Mouse (Mus musculus) ovary, postnatal 14 days (tissue): ENCODE data around the gene Fut2.
A peak's percentile ranks its signal among the peaks of the same experiment; 100 is the strongest.
"Not testable (repeated sequence)": the region's sequence is repeated elsewhere in the genome, so short reads cannot be mapped to it uniquely, and the experiment has no call there.

Experiments used
- DNase-seq: peaks from one replicate; pipeline ENCODE4 v3.0.0; 2022; ENCODE audit warnings: low spot score

Gene Fut2

DNA sequence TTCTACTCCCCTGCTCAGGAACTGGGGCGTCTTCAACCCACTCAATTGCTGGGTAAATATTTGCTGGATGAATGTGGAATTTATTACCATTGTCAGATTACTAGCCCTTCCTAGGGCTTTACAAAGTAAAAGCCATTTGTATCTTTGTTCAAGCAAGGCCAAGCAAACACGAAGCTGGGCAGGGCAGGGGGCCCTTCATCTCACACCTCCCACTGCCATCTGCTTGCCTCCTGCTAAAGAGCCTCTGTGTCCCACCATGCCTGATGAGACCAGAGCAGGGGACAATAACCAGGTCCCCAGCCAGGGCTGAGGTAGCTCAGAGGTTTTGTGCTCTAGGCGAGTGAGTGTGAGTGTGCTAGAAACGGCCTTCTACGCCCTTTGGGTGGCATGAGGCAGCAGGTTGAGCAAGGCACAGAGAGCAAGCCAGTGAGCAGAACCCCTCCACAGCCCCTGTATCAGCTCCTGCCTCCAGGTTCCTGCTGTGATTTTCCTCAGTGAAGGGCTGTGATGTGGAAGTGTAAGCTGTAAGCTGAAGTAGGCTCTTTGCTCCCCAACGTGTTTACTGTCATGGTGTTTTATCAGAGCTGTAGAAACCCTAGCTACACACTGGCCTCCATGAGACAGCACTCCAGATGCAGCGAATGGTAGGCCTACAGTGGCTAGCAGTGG is 11.6 kb upstream of the Fut2 start:
- no peak for DNase-seq

DNA sequence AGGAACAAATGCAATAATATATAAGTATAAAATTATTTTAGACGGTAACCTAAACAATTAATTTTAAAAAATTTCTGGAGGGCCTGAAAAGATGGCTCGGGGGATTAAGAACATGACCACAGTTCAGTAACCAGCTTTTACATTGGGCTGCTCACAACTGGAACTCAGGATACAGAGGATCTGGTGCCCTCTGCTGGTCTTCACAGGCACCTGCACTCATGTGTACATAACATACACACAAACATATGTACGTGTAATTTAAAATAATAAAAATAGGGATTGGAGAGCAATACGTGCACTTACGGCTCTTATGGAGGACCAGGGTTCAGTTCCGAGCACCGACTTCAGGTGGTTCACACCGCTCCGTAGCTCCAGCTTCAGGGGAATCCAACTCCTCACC is 2.7 kb upstream of the Fut2 start:
- no peak for DNase-seq

DNA sequence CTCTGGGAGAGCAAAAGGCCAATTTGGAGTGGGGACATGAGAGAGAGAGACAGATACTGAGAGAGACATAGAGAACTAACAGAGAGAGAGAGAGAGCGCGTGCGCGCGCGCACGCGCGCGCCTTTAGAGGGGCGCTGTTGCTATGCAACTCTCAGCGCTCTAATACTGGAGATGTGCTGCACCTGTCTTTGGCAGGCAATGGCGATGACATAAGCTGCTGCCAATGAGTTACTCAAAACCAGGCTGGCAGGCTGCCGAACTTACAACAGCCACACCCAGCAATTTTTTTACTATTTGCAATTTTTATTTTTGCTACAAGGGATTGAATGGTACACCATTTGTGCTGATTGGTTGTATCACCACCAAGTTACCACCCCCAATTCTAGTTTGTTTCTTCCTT is 1.6 kb upstream of the Fut2 start:
- no peak for DNase-seq

DNA sequence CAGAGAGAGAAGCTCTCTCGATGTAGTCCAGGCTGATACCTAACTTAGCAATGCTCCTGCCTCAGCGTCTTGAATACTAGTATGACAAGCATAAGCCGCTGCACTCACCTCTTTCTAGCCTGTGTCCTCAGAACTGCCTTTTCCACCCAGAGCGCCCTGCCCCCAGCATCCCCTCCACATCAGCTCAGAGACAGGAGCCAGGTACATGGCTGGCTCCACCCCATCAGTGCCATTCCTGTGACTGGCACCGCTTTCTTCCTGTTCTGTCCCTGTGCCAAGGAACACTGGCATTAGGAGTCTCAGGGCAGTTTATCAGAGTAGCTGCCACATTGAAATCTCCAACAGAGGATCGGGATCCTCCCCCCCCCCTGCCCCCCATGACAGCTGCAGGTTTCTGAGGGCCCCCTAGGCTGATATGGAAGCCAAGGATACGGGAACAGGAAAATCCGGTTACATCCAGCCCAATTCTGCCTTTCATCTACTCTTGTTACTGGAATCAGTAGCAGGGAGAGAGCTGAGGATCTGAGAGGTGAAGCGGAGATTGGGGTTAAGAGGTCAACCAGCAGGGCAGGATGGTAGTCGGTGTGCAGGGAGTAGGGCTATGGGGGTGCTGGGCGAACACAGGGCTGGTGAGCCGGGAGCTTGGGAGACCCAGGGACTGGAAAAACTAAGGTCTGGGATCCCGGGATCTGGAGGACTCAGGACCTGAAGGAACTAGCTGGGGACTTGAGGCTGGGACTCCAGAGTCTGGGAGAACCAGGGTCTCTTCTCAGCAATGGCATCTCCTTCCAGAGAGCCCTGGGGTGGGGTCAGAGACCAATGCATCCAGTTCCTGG is 673 bp downstream of the Fut2 start:
- DNase-seq: no peak

DNA sequence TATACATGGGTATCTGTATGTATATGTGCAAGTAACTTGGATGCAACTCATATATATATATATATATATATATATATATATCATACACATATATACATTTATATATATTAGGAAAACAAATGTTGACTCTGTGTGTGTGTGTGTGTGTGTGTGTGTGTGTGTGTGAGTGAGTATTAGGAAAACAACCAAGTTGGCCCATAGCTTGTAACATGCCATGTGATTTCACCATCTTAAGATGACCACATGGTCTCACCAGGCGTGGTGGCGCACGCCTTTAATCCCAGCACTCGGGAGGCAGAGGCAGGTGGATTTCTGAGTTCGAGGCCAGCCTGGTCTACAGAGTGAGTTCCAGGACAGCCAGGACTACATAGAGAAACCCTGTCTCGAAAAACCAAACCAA is 4.5 kb downstream of the Fut2 start:
- DNase-seq: not testable (repeated sequence)

DNA sequence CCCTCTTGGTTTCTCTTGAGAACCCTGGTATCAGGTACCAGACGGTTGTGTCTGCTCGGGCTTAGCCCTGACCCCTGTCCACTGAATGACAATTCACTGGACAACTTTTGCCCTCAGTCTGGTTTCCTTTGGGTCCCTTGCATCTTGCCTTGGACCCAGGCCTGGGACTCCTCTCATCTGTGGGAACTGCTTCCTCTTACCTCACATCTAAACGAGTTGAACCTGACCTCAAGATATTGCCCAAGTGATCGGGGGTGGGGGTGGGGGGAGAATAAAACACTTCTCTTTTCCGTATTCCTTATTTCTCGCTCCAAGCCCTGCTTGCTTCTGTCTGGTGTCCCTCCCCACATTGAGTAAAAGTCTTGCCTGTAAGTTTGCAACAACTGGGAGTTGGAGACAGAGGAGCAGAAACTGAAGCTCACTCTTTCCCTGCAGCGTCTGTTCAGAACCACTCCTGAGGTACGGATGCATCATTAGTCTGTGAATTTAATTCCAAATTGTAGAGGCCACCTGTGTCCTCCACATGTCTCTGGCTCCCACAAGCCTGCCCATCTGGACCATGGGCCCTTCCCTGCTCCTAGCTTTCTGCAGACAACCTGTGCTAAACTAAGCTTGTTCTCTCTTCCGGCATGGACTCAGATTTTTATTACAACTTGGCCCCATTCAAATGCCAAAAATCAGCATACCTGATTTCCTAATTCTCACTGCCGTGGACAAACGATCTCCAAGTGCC is 5.3 kb downstream of the Fut2 start:
- no peak for DNase-seq

DNA sequence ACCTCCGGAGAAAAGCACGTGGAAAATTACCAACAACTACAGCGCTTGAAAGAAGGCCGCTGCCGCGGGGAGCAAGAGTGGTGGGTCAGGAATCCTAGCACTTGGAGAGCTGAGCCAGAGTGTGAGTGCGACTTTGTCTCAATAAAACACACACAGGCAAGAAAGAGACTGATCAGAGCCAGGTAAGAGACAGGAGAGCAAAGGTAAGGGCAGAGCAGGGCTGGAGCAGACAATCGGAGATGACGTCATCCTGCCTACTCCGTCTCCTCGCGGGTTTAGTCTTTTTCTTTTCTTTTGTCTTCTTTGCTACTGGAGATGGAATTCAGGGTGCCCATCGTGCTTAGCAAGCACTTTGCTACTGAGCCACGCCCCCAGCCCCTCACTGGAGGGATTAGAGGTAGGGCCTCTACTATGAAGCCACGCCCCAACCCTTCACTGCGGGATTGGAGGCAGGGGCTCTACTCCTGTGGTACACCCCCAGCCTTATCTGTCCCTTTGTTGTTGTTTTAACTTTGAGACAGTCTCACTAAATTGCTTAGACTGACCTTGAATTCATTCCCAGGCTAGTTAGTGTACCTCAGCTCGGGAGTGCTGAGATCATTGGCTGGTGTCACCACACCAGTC is 11.7 kb downstream of the Fut2 start:
- DNase-seq: no peak

DNA sequence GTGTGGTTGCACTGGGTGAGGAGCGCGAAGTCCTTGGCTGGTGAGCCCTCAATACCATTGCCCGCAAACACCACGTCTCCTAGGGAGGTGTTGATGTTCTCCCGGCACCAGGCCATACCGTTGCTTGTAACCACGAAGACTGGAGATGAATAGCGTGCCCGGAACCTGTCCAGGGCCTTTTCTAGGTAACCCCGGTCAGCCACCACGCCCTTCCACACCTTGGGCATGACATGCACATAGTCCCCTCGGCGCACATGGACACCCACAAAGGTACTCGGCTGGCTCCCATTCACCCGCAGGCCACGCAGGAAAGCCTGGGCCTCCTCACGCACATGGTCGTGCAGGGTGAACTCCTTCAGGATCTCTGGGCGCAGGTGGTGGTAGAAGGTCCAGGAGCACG is 15.7 kb downstream of the Fut2 start:
- not testable (repeated sequence) for DNase-seq

DNA sequence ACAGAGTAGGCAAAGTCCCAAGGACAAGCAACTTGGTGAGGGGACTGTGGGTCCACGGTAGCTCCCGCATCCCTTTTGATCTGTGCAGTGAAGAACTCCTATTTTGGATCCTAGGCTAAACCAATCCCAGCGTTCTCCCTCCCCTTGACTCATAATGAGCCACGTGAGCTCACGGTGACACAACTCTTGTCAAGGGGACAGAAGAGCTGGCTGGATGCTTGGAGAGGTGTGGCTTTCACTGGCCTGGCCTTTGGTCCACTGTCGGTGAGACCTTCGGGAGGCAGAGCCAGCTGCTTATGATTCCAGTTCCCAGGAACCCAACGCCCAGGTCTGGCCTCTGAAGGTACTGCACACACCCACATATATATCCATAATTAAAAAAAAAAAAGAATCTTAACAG is 16.8 kb downstream of the Fut2 start:
- DNase-seq: no peak

DNA sequence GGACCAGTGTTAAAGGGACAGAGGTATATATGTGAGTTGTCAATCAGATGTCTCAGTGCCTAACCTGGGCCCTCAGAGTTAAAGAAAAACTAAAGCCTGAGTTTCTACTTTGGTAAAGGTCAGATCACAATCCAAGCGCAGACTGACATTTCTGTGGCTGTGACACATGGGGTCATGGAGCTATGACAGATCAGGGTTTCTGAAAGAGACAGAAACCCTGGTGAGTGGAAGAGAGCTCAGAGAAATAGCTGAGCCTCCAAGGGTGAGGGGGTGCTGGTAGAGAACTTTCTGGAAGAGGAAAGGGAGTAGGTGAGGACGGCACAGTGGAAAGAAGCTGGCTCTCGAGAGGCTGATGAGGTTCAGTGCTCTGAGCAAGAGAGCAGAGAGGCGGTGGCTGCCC is 19.5 kb downstream of the Fut2 start:
- no peak for DNase-seq

DNA sequence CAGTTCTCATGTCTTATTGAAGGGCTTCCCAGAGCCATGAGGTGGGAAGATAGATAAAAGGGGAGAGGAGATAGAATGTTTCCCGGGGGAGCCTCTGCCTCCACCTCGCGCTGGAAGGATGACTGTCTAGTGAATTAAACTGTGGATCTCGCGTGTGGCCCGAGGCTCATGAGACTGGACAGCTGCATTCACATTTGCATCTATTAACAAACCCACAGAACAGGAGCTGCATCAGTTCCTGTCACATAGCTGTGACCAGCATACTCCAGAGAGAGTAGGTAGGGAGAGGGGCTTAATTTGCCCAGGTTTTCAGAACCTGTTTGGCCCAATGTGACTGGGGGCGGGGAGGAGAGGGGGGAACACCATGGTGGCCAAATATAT is 20.6 kb downstream of the Fut2 start:
- DNase-seq: no peak

DNA sequence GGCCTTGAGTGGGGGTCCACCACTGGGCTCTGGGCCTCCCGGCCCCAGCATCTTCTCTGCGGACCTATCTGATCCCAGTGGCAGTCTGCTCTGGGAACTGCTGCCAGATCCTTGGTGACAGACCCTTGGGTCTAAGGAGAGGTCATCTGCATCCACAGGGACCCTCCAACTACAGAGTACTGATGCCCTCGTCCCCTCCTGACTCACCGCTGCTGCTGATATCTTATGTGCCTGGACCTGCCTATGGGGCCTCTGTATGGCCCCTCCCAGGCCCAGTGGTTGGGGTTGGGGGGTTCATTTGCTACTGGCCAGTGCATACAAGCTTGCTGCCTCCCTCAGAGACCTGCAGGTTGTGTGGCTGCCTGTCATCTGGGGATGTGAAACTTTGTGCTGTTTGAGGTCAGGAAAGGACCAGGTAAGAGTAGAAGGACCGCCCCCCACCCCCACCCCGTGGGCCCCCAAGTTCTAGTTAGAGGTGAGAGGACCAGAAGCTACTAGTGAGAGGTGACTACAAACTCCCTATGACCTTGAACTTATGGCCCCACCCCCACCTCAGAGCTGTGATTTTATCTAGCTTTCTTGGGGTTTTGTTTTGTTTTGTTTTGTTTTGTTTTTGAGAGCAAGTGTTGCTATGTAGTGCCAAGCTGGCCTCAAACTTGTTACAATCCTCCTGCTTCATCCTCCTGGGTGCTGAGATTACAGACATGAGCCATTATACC is 21.2 kb downstream of the Fut2 start:
- DNase-seq: no peak

DNA sequence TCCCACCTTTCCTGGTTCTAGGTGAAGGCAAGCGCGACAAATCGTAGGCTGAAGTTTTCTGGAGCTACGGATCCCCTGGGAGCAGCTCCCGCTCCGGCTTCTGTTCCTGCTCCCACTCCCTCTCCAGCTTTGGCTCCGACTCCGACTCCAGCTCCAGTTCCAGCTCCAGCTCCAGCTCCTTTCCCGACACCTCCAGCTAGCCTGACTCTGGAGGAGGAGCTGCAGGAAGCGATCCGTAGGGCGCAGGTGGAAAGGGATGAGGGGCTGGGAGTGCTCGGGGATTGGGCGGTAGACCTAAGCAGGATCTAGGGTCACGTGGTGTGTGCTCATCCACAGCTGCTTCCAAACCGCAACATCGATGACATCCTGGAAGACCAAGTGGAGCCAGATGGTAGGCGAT is 22.0 kb downstream of the Fut2 start:
- no peak for DNase-seq

DNA sequence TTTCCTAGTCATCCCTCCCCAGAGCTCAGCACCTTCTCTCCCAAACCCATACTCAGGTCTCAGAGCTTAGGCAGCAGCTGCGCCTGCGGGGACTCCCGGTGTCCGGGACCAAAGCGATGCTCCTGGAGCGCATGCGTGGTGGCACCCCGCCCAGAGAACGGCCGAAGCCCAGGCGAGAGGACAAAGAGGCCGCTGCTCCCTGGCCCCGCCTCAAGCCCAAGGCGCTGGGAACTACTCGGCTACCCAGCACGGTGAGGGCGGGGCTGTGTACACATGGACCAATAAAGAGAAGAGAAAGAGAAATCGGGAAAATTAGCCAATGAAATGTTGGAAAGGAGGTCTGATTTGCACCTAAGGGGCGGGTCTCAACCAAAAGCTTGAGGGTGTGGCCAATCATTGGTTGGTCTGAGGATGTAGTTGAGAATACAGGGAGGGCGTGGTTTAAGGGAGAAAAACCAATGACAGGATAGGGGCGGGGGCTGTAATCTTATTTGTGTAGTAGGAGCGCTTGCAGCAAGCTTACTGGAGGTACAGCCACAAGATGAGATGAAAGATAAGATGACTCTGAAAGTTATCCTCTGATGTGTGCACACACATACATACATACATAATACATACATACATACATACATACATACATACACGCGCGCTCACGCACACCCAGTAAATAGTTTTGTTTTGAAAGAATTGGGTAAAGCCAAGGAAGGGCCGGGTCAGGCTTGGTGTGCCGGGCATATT is 22.6 kb downstream of the Fut2 start:
- peak; percentile 90 for DNase-seq

DNA sequence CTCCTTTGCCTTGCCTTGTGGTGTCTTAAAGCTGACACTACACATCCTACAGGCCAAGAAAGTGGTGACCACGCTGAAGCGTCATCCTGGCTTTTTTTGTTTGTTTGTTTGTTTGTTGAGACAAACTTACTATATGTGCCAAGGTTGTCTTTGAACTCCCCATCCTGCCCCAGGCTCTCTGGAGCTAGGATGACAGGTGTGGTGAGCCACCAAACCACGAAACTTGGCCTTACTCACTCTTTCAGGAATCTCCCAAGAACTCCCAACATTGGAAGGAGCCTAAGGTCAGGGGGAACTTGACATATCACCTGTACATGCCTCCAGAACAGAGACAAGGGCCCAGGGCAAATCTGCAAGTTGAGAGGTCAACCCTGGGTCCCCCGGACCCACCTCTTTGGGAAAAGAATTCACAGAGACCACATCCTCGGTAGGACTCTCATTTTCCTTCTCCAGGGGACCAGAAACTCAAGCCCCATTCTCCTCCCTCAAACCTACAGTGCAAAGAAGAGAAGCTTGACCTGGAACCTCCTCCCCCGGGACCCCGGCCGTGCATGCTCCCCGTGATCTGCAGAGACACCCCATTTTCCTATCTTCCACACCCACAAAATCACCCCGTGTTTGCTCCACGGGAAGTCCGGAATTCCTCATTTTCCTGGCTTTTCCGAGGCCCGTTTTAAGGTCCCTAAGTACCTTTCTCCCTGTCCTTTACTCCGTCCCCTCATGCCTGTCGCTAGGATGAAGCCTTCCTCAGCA is 23.5 kb downstream of the Fut2 start:
- DNase-seq: no peak

DNA sequence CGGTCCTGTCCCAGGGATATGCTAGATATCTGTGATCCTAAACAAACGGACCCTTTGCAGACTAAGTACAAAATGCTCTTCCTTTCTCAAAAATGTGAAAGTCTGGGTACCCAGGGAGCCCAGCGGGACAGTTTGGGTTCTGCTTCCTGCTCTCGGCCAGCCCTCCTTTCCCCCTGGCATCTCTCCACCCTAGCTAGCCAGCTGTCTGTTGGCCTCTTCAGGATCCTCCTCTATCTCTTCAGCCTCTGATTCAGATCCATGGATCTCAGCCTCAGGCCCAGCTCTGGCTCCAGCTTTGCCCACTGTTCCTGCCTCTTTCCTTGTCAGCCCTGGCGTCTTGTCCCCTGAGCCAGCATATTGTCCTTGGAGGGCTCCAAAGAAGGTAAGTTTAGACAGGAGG is 24.1 kb downstream of the Fut2 start:
- DNase-seq: no peak

DNA sequence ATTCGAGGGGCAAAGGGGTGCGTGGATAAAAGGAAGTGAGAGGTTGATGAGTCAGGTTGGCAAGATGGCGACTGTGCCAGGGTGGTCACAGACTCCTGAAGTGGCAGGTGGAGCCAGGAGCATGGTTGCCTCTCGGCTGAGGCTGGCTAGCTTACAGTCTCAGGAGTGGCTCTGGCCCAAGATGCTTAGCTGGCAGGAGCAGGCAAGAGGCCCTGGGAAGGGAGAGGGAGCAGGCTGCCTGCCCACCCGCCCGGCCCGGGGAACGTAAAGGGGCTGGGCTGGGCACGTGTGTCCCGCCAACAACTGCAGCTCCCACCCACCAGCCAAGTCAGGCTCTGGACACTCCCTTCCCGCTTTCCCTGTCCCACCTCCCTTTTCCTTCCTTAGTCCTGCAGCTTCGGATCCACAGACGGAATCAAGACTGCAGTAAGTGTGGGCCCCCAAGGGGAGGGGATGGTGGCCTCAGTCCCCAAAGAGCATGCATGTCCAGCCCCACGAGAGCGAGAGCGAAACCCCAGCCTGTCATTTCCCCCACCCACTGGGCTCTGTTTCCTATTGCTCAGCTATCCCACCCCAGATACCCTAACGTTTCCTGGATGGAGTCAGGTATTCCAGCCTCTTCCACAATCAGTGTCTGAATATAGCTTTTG is 24.7 kb downstream of the Fut2 start:
- no peak for DNase-seq

DNA sequence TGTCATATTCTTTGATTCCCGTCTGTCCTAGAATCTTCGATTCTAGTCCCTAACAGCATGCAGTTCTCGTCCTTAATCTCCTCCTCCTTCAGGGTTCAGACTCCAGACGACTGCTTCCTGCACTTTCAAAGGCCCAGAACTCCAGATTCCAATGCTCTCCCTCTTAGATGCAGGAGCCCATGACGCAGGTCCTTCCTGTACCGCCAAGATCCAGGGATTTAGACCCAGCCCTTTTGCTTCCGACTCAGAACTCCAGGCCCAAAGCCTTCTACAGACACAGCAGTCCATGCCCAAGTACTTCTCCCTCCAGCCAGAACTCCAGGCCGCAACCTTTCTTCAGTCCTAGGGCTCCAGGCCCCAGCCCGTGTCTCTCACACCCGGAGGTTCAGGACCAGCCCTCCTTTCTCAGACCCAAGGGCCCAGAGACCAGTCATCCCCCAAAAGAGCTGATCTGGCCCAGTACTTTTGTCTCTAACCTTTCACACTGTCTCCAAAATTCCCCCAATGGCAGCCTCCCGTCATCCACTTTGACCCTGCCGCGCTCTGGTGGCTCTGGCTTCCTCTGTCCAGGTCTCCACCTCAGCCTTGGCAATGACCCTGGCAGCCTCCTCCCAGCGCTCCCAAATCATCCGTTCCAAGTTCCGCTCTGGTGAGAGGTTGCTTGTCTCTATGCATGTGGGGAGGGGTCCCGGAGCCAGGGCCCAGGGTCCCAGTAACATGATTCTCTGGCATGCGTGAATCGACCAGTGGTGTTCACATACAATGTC is 25.8 kb downstream of the Fut2 start:
- no peak for DNase-seq

DNA sequence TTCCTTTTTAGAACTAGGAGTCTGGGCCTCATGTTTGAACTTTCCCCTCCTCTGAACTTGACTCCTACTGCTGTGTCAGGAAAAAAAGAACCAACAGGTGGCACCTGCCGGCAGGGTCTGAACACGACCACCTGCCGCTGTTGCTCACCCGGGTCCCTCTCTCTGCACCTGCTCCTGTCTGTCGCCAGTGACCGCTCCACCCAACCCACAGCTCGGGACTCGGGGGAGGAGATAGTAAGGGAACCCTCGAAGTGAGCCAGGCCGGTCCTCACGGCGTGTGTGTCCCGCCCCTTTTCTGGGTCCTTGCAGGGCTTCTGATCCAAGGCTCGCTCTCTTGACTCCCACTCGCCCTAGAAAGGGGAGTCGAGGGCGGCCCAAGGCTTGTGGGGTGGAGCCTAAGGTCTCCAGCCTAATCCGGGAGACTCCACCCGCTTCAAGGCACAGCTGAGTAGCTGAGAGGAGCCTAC is 26.6 kb downstream of the Fut2 start, which contains the start of gene Mamstr:
TSS of gene Mamstr (plus strand) at position 417 of the 467 bp plus-strand sequence.
- no peak for DNase-seq
